Mouse (Mus musculus): Measurements from ENCODE around the gene Elmo3. TPM values are rescaled to one million over a fixed set of nuclear protein-coding genes. Genes with fewer than 3 reads are reported as not detected.

Elmo3 gene
- polyA plus RNA-seq, 1 experiment from 2014 or later = 14.8 TPM

- Histone ChIP-seq H3K27ac (ENCODE audit: low read length) (peak overlapping the region; percentile 92), H3K9me3 (ENCODE audit: control insufficient read depth, low read length) (no peaks in the 10 kb centered on the region), H3K4me2 (ENCODE audit: low read depth, low read length) (no peak overlapping the region), H3K9ac (ENCODE audit: low read length) (no peak overlapping the region), H3K4me3 (ENCODE audit: low read length) (no peak overlapping the region), H3K36me3 (ENCODE audit: control insufficient read depth, insufficient read depth, low read length) (peaks cover 42% of the 10 kb centered on the region), H3K27me3 (ENCODE audit: control insufficient read depth, insufficient read depth, low read depth, low read length) (no peaks in the 10 kb centered on the region), H3K4me1 (replicated peaks; ENCODE audit: control insufficient read depth, insufficient read depth, low read length) (peaks cover 23% of the 10 kb centered on the region)
- WGBS = 39% methylated on average over 9 of the region's 9 CpGs
- ATAC-seq (ENCODE audit: low read depth) = peak; percentile 26
These were observed 833 bp upstream of the Elmo3 start for GRCm38 (mm10) chr8:105304325-105305210.

GRCm38 (mm10) chr8:105306146-105306691 is 818 bp downstream of the Elmo3 start:
- peak overlapping the region; percentile 69 for H3K9ac ChIP-seq (ENCODE audit: low read length)
- 24% methylated on average over 5 of the region's 5 CpGs for WGBS
- H3K27me3 ChIP-seq (ENCODE audit: control insufficient read depth, insufficient read depth, low read depth, low read length) = no peaks in the 10 kb centered on the region
- peak overlapping the region; percentile 52 for H3K4me3 ChIP-seq (ENCODE audit: low read length)
- H3K36me3 ChIP-seq (ENCODE audit: control insufficient read depth, insufficient read depth, low read length) = peaks cover 36% of the 10 kb centered on the region
- H3K27ac ChIP-seq (ENCODE audit: low read length) = peak overlapping the region; percentile 92
- peak; percentile 28 for ATAC-seq (ENCODE audit: low read depth)
- no peaks in the 10 kb centered on the region for H3K9me3 ChIP-seq (ENCODE audit: control insufficient read depth, low read length)
- peak overlapping the region; percentile 74 for H3K4me2 ChIP-seq (ENCODE audit: low read depth, low read length)
- H3K4me1 ChIP-seq (replicated peaks; ENCODE audit: control insufficient read depth, insufficient read depth, low read length) = peaks cover 23% of the 10 kb centered on the region

- no peak overlapping the region for H3K4me3 ChIP-seq (ENCODE audit: low read length)
- peaks cover 34% of the 10 kb centered on the region for H3K36me3 ChIP-seq (ENCODE audit: control insufficient read depth, insufficient read depth, low read length)
- H3K9me3 ChIP-seq (ENCODE audit: control insufficient read depth, low read length) = no peaks in the 10 kb centered on the region
- ATAC-seq (ENCODE audit: low read depth) = no peak
- H3K4me2 ChIP-seq (ENCODE audit: low read depth, low read length) = no peak overlapping the region
- peaks cover 23% of the 10 kb centered on the region for H3K4me1 ChIP-seq (replicated peaks; ENCODE audit: control insufficient read depth, insufficient read depth, low read length)
- H3K27ac ChIP-seq (ENCODE audit: low read length) = no peak overlapping the region
- no peaks in the 10 kb centered on the region for H3K27me3 ChIP-seq (ENCODE audit: control insufficient read depth, insufficient read depth, low read depth, low read length)
- WGBS = 94% methylated on average over 13 of the region's 13 CpGs
- no peak overlapping the region for H3K9ac ChIP-seq (ENCODE audit: low read length)
These were observed 2.3 kb downstream of the Elmo3 start for GRCm38 (mm10) chr8:105307670-105308069.

- peaks cover 29% of the 10 kb centered on the region for H3K36me3 ChIP-seq (ENCODE audit: control insufficient read depth, insufficient read depth, low read length)
- no peak overlapping the region for H3K4me2 ChIP-seq (ENCODE audit: low read depth, low read length)
- no peaks in the 10 kb centered on the region for H3K9me3 ChIP-seq (ENCODE audit: control insufficient read depth, low read length)
- H3K27me3 ChIP-seq (ENCODE audit: control insufficient read depth, insufficient read depth, low read depth, low read length) = no peaks in the 10 kb centered on the region
- ATAC-seq (ENCODE audit: low read depth) = no peak
- no peak overlapping the region for H3K27ac ChIP-seq (ENCODE audit: low read length)
- H3K9ac ChIP-seq (ENCODE audit: low read length) = no peak overlapping the region
- no peak overlapping the region for H3K4me3 ChIP-seq (ENCODE audit: low read length)
- H3K4me1 ChIP-seq (replicated peaks; ENCODE audit: control insufficient read depth, insufficient read depth, low read length) = peaks cover 23% of the 10 kb centered on the region
- 86% methylated on average over 10 of the region's 10 CpGs for WGBS
These were observed 3.0 kb downstream of the Elmo3 start for GRCm38 (mm10) chr8:105308428-105308827.

- peaks cover 29% of the 10 kb centered on the region for H3K36me3 ChIP-seq (ENCODE audit: control insufficient read depth, insufficient read depth, low read length)
- H3K4me2 ChIP-seq (ENCODE audit: low read depth, low read length) = no peak overlapping the region
- ATAC-seq (ENCODE audit: low read depth) = no peak
- H3K4me1 ChIP-seq (replicated peaks; ENCODE audit: control insufficient read depth, insufficient read depth, low read length) = peaks cover 18% of the 10 kb centered on the region
- no peaks in the 10 kb centered on the region for H3K9me3 ChIP-seq (ENCODE audit: control insufficient read depth, low read length)
- no peak overlapping the region for H3K4me3 ChIP-seq (ENCODE audit: low read length)
- no peak overlapping the region for H3K27ac ChIP-seq (ENCODE audit: low read length)
- H3K9ac ChIP-seq (ENCODE audit: low read length) = no peak overlapping the region
- no peaks in the 10 kb centered on the region for H3K27me3 ChIP-seq (ENCODE audit: control insufficient read depth, insufficient read depth, low read depth, low read length)
- 77% methylated on average over 15 of the region's 15 CpGs for WGBS
These were observed 3.9 kb downstream of the Elmo3 start for GRCm38 (mm10) chr8:105309142-105309847.

- H3K9me3 ChIP-seq (ENCODE audit: control insufficient read depth, low read length) = no peaks in the 10 kb centered on the region
- H3K4me3 ChIP-seq (ENCODE audit: low read length) = no peak overlapping the region
- ATAC-seq (ENCODE audit: low read depth) = no peak
- no peaks in the 10 kb centered on the region for H3K27me3 ChIP-seq (ENCODE audit: control insufficient read depth, insufficient read depth, low read depth, low read length)
- WGBS = 82% methylated on average over 8 of the region's 8 CpGs
- H3K36me3 ChIP-seq (ENCODE audit: control insufficient read depth, insufficient read depth, low read length) = peaks cover 29% of the 10 kb centered on the region
- no peak overlapping the region for H3K9ac ChIP-seq (ENCODE audit: low read length)
- H3K4me2 ChIP-seq (ENCODE audit: low read depth, low read length) = no peak overlapping the region
- peaks cover 10% of the 10 kb centered on the region for H3K4me1 ChIP-seq (replicated peaks; ENCODE audit: control insufficient read depth, insufficient read depth, low read length)
- H3K27ac ChIP-seq (ENCODE audit: low read length) = no peak overlapping the region
These were observed 4.7 kb downstream of the Elmo3 start for GRCm38 (mm10) chr8:105310118-105310517.

- no peak overlapping the region for H3K9ac ChIP-seq (ENCODE audit: low read length)
- H3K4me3 ChIP-seq (ENCODE audit: low read length) = no peak overlapping the region
- WGBS = 83% methylated on average over 1 of the region's 1 CpGs
- no peaks in the 10 kb centered on the region for H3K27me3 ChIP-seq (ENCODE audit: control insufficient read depth, insufficient read depth, low read depth, low read length)
- H3K4me1 ChIP-seq (replicated peaks; ENCODE audit: control insufficient read depth, insufficient read depth, low read length) = no peaks in the 10 kb centered on the region
- H3K27ac ChIP-seq (ENCODE audit: low read length) = no peak overlapping the region
- H3K36me3 ChIP-seq (ENCODE audit: control insufficient read depth, insufficient read depth, low read length) = peaks cover 31% of the 10 kb centered on the region
- H3K4me2 ChIP-seq (ENCODE audit: low read depth, low read length) = no peak overlapping the region
- no peak for ATAC-seq (ENCODE audit: low read depth)
- H3K9me3 ChIP-seq (ENCODE audit: control insufficient read depth, low read length) = no peaks in the 10 kb centered on the region
These were observed 6.3 kb downstream of the Elmo3 start for GRCm38 (mm10) chr8:105311718-105312117.

GRCm38 (mm10) chr8:105312891-105313481 is 7.6 kb downstream of the Elmo3 start:
- no peaks in the 10 kb centered on the region for H3K9me3 ChIP-seq (ENCODE audit: control insufficient read depth, low read length)
- H3K27me3 ChIP-seq (ENCODE audit: control insufficient read depth, insufficient read depth, low read depth, low read length) = no peaks in the 10 kb centered on the region
- peaks cover 23% of the 10 kb centered on the region; the same call in 1 of the 2 replicates for H3K36me3 ChIP-seq (ENCODE audit: control insufficient read depth, insufficient read depth, low read length)
- H3K4me2 ChIP-seq (ENCODE audit: low read depth, low read length) = no peak overlapping the region
- 86% methylated on average over 8 of the region's 8 CpGs for WGBS
- no peak overlapping the region for H3K4me3 ChIP-seq (ENCODE audit: low read length)
- peaks cover 4% of the 10 kb centered on the region; the same call in 1 of the 2 replicates for H3K4me1 ChIP-seq (replicated peaks; ENCODE audit: control insufficient read depth, insufficient read depth, low read length)
- ATAC-seq (ENCODE audit: low read depth) = no peak
- H3K9ac ChIP-seq (ENCODE audit: low read length) = no peak overlapping the region
- no peak overlapping the region for H3K27ac ChIP-seq (ENCODE audit: low read length)
